Mouse (Mus musculus): ENCODE results near the gene Atrn.

Gene Atrn

DNA sequence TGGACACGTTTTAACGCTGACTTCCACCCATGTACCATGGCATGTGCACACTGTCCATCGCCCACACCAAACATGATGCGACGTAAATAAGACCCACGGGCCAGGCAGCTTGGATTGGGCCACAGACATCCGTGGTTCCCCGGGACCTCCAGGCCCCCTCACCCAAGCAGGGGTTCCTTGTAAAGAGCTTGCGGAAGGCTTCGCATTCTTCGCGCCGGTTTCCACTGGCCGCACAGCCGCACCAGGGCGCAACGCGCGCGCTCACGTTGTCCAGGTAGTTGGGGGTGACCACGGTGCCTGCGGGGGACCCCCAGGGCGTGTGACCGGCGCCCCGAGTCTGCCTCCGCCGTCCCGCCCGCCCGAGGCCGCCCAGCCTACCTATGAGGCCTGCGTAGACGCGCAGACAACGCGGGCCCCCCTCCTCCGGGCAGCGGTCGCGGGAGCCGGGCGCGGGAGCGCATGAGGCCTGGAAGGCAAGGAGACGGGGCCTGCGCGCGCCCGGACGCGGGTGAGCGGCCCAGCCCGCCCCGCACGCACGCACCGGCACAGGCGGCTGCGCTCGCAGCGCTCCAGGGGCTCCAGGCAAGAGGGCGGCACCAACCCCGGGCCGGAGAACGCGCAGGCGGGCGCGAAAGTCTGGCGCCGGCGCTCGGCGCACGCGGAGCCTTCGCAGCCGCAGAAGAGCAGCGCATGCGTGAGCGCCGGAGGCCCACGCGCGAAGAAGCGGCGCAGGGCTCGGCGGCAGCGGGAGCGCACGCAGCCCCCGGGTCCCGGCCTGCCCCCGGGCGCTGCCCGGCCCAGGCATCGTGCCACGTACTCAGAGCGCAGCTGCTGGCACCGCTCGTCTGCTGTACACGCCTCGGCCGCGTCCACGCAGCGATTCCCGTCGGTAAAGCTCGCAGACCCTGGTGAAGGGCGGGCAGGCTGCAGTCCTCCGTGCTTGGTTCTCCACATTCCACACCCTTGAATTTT lies 134.8 kb downstream of the Atrn start:
- peak; percentile 42 for DNase-seq (ENCODE audit: low spot score)

GRCm38 (mm10) chr2:131042988-131043387 lies 136.7 kb downstream of the Atrn start, which contains the start of gene Gfra4:
Gene Gfra4, minus strand, starts transcription at chr2:131043088.
- DNase-seq (ENCODE audit: low spot score) = no peak

DNA sequence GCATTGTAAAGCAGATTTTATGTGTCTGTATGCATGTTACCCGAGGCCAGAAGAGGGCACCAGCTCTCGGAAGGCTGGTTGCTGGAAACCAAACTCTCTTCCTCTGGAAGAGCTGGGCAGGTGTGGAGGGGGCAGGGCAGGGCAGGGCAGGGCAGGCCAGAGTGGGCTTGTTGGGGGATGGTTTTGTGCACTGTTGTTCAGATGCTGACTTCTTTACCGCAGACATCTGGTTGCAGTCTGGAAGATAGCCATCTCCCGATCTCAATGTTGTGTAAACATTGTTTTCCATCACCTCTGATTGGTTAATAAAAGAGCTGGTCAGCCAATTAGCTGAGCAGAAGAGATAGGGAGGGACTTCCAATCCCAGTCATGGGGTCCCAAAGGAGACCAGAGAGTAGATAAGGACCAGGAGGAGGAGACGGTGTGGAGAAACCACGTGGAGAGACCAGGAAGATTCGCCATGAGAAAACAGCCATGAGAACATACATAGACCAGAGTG lies 138.1 kb downstream of the Atrn start:
- DNase-seq (ENCODE audit: low spot score) = no peak

DNA sequence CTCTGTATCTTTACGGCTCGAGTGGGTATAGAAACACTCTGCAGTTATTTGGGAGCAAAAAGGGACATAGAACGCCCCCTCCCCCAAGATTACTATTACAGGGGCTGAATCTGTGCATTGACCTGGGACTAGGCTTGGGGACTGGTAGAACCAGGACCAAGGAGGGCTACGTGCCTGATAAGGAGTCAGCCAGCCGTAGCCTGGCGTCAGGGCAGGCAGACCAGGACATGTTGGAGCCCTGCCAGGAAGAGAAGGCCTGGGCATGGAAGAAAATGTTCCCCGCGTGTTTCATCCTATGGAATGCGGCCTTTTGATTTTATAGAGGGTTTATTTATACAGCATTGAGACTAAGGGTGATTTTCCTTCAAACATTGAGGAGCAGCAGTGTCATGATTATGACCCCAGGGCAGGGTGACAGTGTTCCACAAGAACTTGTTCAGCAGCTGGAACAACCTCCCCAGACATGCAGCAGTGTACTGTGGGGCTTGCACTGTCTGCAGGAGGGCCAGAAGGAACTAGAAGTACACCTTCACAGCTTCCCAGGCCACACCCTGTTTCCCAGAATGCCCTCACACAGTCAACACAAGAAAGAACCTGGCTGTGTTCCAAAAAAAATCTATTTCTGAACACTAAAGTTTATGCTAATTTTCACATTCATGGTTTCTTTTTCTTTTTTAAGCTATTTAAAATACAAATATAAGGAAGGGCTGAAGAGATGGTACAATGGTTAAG lies 138.9 kb downstream of the Atrn start:
- no peak for DNase-seq (ENCODE audit: low spot score)

- no peak for DNase-seq (ENCODE audit: low spot score)
These were observed 139.7 kb downstream of the Atrn start for GRCm38 (mm10) chr2:131046025-131046424.

DNA sequence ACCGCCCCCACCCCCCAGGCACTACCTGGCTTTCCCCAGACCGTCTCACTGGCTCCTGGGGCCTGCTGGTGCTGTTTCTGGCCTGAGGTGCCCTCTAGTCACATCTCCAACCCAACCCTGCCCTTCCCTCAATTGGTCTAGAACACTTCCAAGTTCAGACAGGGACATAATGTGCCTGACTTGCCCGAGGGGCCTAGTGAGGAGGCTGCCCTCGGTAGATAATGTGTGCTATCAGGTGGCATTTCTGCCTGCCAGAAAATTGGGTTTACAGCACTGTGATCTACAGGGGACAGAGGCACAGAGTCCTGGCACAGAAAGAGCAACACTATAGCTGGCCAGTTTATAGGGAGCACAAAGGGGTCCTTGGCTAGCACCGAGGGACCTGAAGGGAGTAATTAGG lies 145.7 kb downstream of the Atrn start:
- DNase-seq (ENCODE audit: low spot score) = no peak

DNA sequence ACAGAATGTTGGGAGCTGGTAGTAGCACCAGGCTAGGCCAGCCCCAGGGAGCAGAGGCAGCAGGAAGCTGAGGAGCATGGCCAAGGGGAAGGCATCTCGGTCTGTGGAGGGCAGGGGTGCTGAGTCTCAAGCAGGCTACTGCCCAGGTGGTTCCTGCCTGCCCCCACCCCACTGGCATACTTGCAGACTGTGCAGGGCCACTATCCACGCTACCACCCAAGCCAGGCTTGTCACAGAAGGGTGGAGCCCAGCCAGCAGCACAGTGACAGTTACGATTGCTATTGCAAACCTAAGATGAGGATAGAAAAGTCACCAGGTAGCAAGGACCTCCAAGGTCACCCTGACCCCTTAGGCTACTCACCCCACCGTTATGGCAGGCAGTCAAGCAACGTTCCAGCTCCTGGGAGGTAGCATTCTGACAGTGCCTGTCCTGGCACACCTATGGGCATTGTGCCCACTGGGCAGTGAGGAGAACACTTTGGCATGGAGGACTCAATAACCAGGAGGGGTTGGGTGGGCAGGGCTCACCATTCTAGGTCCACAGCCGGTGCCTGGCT lies 146.6 kb downstream of the Atrn start:
- no peak for DNase-seq (ENCODE audit: low spot score)

- peak; percentile 14 for DNase-seq (ENCODE audit: low spot score)
These were observed 147.8 kb downstream of the Atrn start for GRCm38 (mm10) chr2:131053851-131054645.

GRCm38 (mm10) chr2:131054646-131055264 lies 148.5 kb downstream of the Atrn start:
- DNase-seq (ENCODE audit: low spot score) = peak; percentile 21

DNA sequence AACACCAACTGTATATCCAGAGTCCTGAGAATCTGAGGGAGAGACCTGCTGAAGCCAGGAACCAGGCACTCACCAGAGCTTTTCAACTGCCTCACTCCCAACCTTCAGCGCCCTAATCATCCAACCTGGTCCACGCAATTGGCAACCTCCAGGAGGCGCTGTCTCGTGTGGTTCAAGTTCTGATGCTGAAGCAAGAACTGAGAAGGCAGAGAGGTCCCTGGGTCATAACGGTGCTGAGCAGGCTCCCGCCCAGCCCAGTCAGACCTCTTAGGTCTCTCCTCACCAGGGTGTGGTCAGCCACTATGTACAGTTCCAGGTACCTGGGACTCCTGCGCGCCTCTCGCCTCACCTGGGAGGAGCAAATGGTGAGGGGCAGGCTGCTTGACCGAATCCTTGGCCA lies 149.3 kb downstream of the Atrn start:
- peak; percentile 76 for DNase-seq (ENCODE audit: low spot score)

- peak; percentile 67 for DNase-seq (ENCODE audit: low spot score)
These were observed 149.9 kb downstream of the Atrn start for GRCm38 (mm10) chr2:131056191-131056590.

DNA sequence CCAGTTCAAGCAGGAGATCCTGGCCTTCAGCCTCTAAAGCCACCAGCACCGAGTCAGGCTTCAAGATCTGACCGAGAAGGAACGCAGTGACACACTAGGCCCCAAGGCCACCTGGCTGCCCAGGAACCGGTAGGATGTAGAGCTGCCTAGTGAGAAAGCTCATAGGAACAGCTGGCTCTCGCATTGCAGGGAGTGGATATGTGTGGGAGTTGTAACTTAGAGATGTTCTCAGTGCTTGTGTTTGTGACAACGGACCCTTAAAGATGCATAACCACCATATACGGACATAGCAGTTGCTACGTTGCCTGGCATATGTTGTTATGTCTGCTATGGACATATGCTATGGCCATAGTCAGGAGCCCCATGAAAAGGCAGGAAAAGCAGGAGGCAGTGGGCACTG lies 152.4 kb downstream of the Atrn start:
- no peak for DNase-seq (ENCODE audit: low spot score)

DNA sequence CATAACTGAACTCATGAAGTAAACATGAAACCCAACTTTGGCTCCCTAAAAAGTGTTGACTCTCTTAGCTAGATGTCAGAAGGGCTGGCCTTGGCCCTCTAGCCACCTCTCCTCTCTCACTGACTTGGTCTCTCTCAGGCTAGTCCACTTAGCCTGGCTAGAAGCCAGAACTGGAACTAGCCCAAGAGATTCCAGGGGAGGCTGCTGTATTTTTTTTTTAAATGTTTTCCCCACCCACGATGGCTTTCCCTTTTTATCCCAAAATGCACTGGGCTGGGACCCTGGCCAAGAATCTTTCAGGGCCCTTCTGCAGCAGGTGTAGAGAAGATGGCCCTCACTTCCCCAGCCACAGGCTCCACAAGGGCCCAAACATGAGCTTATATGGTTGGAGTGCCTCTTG lies 153.1 kb downstream of the Atrn start:
- no peak for DNase-seq (ENCODE audit: low spot score)

DNA sequence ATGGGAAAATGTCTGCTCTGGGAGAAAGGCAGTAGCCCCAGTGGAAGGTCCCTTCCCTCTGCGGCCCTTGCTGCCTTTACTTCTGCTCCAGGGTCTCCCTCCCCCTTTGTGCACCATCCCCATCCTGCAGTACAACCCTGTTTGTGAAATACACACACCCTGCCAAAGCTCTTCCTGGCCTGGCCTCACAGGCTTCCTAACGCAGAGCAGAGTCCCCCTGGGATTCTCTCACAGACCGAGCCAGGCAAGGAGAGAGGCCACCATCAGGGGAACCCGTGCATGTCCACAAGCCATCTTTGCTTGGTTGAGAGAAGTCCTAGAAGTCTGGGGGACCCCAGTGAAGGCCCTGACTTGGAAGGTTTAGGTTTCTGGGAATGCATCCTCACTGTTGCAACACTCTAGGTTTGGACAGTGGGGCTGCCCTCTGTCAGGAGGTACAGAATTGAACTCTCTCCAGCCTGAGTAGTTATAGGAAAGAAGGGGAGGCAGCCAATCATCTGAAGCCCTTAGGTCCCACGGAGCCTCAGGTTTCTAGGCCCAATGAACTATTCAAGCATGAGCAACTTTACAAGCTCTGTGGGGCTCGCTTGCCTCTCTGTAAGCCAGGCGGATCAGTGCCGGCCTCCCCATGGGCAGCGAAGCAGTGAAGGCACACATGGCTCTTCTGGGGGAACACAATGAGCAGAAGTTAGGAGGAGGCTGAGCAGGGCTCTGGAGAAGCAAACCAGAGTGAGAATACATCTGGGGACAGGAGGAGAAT lies 153.7 kb downstream of the Atrn start:
- no peak for DNase-seq (ENCODE audit: low spot score)

DNA sequence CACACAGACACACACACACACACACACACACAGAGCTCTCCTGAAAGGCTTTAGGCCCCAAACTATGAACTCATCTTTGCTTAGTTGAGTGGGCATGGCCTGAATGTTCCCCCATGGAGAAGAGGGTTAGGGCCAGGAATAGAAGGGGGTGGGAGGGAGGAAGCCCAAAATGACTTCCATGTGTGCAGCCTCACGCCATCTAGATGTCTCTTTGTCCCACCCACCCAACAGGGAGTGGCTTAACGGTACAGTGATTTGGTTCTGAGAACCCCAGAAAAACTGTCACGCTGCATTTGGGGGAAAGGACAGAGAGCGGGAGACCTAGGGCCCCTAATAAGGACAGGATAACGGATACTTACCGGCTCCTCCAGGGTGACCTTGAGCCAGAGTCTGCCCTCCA lies 154.5 kb downstream of the Atrn start:
- no peak for DNase-seq (ENCODE audit: low spot score)

- DNase-seq (ENCODE audit: low spot score) = no peak
These were observed 155.3 kb downstream of the Atrn start for GRCm38 (mm10) chr2:131061607-131062006.

GRCm38 (mm10) chr2:131063404-131063864 lies 157.1 kb downstream of the Atrn start, which contains the start of gene Adam33:
Gene Adam33, minus strand, starts transcription at chr2:131063814.
- DNase-seq (ENCODE audit: low spot score) = no peak

DNA sequence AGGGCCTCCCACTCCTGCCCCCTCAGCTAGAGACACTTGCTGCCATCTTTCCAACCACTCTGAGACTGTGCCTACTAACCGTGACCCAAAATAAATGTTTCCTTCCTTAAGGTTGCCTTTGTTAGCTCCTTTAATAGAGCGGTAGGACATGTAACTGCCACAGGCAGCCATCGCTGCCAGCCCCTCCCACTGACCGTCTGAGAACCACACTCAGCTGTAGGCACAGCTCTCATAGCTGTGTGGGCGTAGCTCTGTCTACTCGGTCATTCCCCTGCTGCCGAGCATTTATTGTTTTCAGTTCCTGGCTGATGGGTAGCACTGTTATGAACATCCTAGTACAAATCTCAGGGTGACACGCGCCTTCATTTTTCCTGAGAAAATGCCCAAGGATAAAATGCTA lies 160.0 kb downstream of the Atrn start:
- DNase-seq (ENCODE audit: low spot score) = no peak

- no peak for DNase-seq (ENCODE audit: low spot score)
These were observed 161.2 kb downstream of the Atrn start for GRCm38 (mm10) chr2:131067481-131067880.

DNA sequence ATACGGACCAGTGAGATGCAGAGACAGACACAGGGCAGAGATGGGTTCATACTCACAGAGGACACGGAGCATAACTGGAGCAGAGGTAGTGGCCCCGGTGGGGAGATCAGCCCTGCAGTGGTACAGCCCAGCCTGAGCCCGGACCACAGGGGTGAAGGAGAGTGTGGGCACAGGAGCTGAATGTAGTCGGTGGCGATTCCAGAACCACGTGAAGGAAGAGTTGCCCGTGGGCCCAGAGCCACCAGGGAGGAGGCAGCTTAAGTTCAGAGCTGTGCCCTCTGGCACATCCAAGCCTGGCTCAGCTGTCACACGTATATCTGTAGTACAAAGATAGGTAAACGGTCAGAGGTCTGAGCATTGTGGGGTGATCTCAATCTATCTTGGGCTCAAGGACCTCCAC lies 166.2 kb downstream of the Atrn start:
- DNase-seq (ENCODE audit: low spot score) = no peak

All from retina, embryonic 14.5 days (tissue).